Mouse (Mus musculus): ENCODE measurements at regions not wholly inside any gene's neighbourhood (a gene's known extent, or its start where the extent isn't known, plus 50 kb on each side); places are given as distances from the start of the nearest gene placed in this dataset.

DNA sequence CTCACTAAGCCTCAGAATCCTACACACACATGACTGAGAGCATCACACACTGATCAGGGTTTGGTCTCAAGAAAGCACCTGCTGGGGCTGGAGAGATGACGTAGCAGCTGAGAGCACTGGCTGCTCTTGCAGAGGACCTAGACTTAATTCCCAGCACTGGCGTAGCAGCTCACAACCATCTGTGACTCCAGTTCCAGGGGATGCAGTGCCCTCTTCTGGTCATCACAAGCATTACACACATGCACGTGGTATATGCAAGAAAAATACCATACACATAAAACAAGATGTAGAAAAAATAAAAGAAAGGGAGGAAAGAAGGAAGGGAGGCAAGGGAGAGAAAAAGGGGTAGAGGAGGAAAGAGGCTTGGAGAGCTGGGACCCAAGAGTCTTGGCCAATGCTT is 98.8 kb upstream of the Tbx3 start:
- no peak overlapping the region for H3K4me3 ChIP-seq
- WGBS = 92% methylated on average over 3 of the region's 3 CpGs
- no peaks in the 10 kb centered on the region for H3K27me3 ChIP-seq (replicated peaks; ENCODE audit: low read depth, poor library complexity, severe bottlenecking)
- peaks cover 6% of the 10 kb centered on the region; the same call in 1 of the 2 replicates for H3K36me3 ChIP-seq (replicated peaks)
- no peak overlapping the region for H3K27ac ChIP-seq (replicated peaks)
- peaks cover 9% of the 10 kb centered on the region; the same call in 1 of the 2 replicates for H3K4me1 ChIP-seq
- DNase-seq (ENCODE audit: low spot score) = no peak
- peaks cover 24% of the 10 kb centered on the region for H3K9me3 ChIP-seq

- WGBS = 61% methylated on average over 14 of the region's 14 CpGs
- H3K36me3 ChIP-seq (replicated peaks) = peaks cover 6% of the 10 kb centered on the region; the same call in 1 of the 2 replicates
- H3K27ac ChIP-seq (replicated peaks) = no peak overlapping the region; the same call in 1 of the 2 replicates
- no peak overlapping the region for H3K4me3 ChIP-seq
- H3K27me3 ChIP-seq (replicated peaks; ENCODE audit: low read depth, poor library complexity, severe bottlenecking) = no peaks in the 10 kb centered on the region
- no peak for DNase-seq (ENCODE audit: low spot score)
- peaks cover 24% of the 10 kb centered on the region for H3K9me3 ChIP-seq
- peaks cover 6% of the 10 kb centered on the region; the same call in 1 of the 2 replicates for H3K4me1 ChIP-seq
These were observed 95.3 kb upstream of the Tbx3 start for GRCm38 (mm10) chr5:119575124-119575523.

- WGBS = 90% methylated on average over 2 of the region's 2 CpGs
- H3K4me1 ChIP-seq = peaks cover 6% of the 10 kb centered on the region; the same call in 1 of the 2 replicates
- no peaks in the 10 kb centered on the region for H3K27me3 ChIP-seq (replicated peaks; ENCODE audit: low read depth, poor library complexity, severe bottlenecking)
- 0 out of 2 replicates have a peak, but pooled peaks cover 2% of the 10 kb centered on the region for H3K9me3 ChIP-seq
- no peak overlapping the region for H3K4me3 ChIP-seq
- no peak overlapping the region for H3K27ac ChIP-seq (replicated peaks)
- H3K36me3 ChIP-seq (replicated peaks) = 0 out of 2 replicates have a peak, but pooled peaks cover 1% of the 10 kb centered on the region
- no peak for DNase-seq (ENCODE audit: low spot score)
These were observed 91.2 kb upstream of the Tbx3 start for GRCm38 (mm10) chr5:119579288-119579687.

GRCm38 (mm10) chr5:119579806-119580205 is 90.7 kb upstream of the Tbx3 start:
- 90% methylated on average over 2 of the region's 2 CpGs for WGBS
- DNase-seq (ENCODE audit: low spot score) = no peak
- H3K27ac ChIP-seq (replicated peaks) = no peak overlapping the region
- no peaks in the 10 kb centered on the region for H3K27me3 ChIP-seq (replicated peaks; ENCODE audit: low read depth, poor library complexity, severe bottlenecking)
- no peak overlapping the region for H3K4me3 ChIP-seq
- no peaks in the 10 kb centered on the region for H3K36me3 ChIP-seq (replicated peaks)
- H3K4me1 ChIP-seq = peaks cover 6% of the 10 kb centered on the region; the same call in 1 of the 2 replicates
- no peaks in the 10 kb centered on the region for H3K9me3 ChIP-seq

- Histone ChIP-seq H3K27ac (replicated peaks) (no peak overlapping the region), H3K9me3 (no peaks in the 10 kb centered on the region), H3K27me3 (replicated peaks; ENCODE audit: low read depth, poor library complexity, severe bottlenecking) (no peaks in the 10 kb centered on the region), H3K36me3 (replicated peaks) (no peaks in the 10 kb centered on the region), H3K4me3 (no peak overlapping the region), H3K4me1 (peaks cover under 1% of the 10 kb centered on the region; the same call in 1 of the 2 replicates)
- DNase-seq (ENCODE audit: low spot score) = no peak
- 87% methylated on average over 6 of the region's 6 CpGs for WGBS
These were observed 90.1 kb upstream of the Tbx3 start for GRCm38 (mm10) chr5:119580395-119580794.

DNA sequence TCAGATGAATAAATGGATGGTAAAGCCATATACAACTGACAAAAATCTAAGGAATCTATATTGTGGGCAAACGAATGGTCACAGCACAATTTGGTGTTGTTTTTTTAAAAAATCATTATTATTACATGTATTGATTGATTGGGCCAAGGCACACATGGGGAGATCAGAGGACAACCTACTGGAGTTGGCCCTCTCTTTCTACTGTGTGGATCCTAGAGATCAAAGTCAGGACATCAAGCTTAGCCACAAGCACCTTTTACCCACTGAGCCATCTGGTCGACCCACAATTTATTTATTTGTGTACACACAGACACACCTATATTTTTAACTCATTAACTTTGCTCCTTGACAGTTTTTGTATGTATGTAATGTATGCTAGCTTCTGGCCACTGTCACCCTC is 89.7 kb upstream of the Tbx3 start:
- H3K27me3 ChIP-seq (replicated peaks; ENCODE audit: low read depth, poor library complexity, severe bottlenecking) = no peaks in the 10 kb centered on the region
- WGBS = 88% methylated on average over 2 of the region's 2 CpGs
- H3K36me3 ChIP-seq (replicated peaks) = no peaks in the 10 kb centered on the region
- DNase-seq (ENCODE audit: low spot score) = no peak
- H3K9me3 ChIP-seq = no peaks in the 10 kb centered on the region
- H3K4me1 ChIP-seq = no peaks in the 10 kb centered on the region
- H3K4me3 ChIP-seq = no peak overlapping the region
- H3K27ac ChIP-seq (replicated peaks) = no peak overlapping the region

DNA sequence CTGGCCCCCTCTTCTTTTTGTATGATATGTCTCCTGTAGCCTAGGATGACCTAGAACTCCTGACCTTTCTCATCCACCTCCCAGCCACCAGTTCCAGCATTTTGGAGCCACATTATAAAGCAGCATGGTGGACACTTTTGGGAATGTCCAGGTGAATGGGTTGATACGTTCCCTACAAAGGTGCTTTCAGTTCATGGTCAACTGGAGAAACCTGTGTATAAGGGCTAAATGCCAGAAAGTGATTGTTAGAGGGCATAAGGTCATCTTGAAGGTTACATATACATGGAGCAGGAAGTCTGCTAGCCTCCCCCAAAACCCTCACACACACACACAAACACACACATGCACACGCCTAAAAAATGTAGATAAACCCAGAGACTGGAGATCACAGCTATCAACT is 86.1 kb upstream of the Tbx3 start:
- Histone ChIP-seq H3K4me1 (peaks cover 12% of the 10 kb centered on the region), H3K27me3 (replicated peaks; ENCODE audit: low read depth, poor library complexity, severe bottlenecking) (peaks cover 14% of the 10 kb centered on the region; the same call in 1 of the 2 replicates), H3K36me3 (replicated peaks) (no peaks in the 10 kb centered on the region), H3K27ac (replicated peaks) (no peak overlapping the region), H3K4me3 (no peak overlapping the region), H3K9me3 (no peaks in the 10 kb centered on the region)
- 82% methylated on average over 2 of the region's 2 CpGs for WGBS
- no peak for DNase-seq (ENCODE audit: low spot score)

DNA sequence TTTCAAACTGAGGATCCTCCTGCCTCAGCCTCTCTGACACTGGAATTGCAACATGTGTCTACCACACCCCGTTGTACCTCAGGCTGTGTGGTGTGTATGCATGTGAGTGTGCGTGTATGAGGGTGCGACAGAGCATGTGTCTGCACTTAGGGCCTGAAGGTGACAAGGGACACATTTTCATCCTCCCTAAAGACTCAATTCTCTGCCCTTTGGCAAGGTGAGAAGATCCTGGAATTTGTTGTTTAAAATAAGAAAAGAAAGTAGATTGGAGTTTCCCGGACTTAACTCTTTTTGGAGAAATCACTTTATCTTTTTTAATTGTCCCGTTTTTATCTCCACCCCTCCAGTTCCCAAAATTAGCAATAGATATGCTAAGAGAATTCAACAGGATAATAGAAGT is 85.6 kb upstream of the Tbx3 start:
- H3K27me3 ChIP-seq (replicated peaks; ENCODE audit: low read depth, poor library complexity, severe bottlenecking) = peaks cover 20% of the 10 kb centered on the region; the same call in 1 of the 2 replicates
- H3K9me3 ChIP-seq = no peaks in the 10 kb centered on the region
- no peaks in the 10 kb centered on the region for H3K36me3 ChIP-seq (replicated peaks)
- peaks cover 12% of the 10 kb centered on the region for H3K4me1 ChIP-seq
- no peak overlapping the region for H3K4me3 ChIP-seq
- WGBS = 92% methylated on average over 5 of the region's 5 CpGs
- DNase-seq (ENCODE audit: low spot score) = no peak
- no peak overlapping the region for H3K27ac ChIP-seq (replicated peaks)

DNA sequence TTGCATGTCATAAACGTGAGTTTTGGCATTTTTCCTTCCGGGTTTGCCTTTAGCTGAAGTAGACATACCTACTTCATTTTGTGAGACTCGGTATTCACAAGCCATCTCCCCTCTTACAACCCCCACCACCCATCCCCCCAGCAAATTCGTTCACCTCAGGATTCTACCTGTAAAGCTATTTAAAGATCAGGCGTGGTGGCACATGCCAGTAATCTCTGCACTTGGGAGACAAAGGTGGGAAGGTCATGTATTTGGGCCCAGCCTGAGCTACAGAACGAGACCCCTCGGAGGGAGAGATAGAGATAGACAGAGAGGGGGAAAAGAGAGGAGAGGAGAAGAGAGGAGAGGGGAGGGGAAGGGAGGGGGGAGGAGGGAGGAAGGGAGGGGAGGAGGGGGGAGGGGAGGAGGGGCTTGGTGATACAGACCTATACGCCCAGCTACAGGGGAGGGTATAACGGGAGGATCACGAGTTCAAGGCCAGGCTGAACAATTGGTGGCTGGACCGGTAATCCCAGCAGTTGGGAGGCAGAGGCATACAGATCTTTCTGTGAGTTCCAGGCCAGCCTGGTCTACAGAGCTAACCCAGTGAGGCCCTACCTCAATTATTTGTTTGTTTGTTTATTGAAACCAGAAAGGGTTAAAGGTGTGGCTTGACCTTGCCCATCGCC is 83.9 kb upstream of the Tbx3 start:
- DNase-seq (ENCODE audit: low spot score) = no peak
- Histone ChIP-seq H3K27ac (replicated peaks) (no peak overlapping the region), H3K27me3 (replicated peaks; ENCODE audit: low read depth, poor library complexity, severe bottlenecking) (peaks cover 21% of the 10 kb centered on the region; the same call in 1 of the 2 replicates), H3K4me3 (no peak overlapping the region), H3K36me3 (replicated peaks) (no peaks in the 10 kb centered on the region), H3K4me1 (peaks cover 12% of the 10 kb centered on the region), H3K9me3 (no peaks in the 10 kb centered on the region)
- WGBS = 85% methylated on average over 12 of the region's 12 CpGs

GRCm38 (mm10) chr5:119587239-119587811 is 83.1 kb upstream of the Tbx3 start:
- no peak overlapping the region for H3K27ac ChIP-seq (replicated peaks)
- peaks cover 21% of the 10 kb centered on the region; the same call in 1 of the 2 replicates for H3K27me3 ChIP-seq (replicated peaks; ENCODE audit: low read depth, poor library complexity, severe bottlenecking)
- H3K36me3 ChIP-seq (replicated peaks) = no peaks in the 10 kb centered on the region
- DNase-seq (ENCODE audit: low spot score) = no peak
- no peaks in the 10 kb centered on the region for H3K9me3 ChIP-seq
- peaks cover 12% of the 10 kb centered on the region for H3K4me1 ChIP-seq
- 57% methylated on average over 12 of the region's 12 CpGs for WGBS
- H3K4me3 ChIP-seq = no peak overlapping the region

GRCm38 (mm10) chr5:119588340-119589272 is 81.9 kb upstream of the Tbx3 start:
- no peak for DNase-seq (ENCODE audit: low spot score)
- Histone ChIP-seq H3K27ac (replicated peaks) (peak overlapping the region; percentile 1; the same call in 1 of the 2 replicates), H3K36me3 (replicated peaks) (no peaks in the 10 kb centered on the region), H3K9me3 (no peaks in the 10 kb centered on the region), H3K4me1 (peaks cover 12% of the 10 kb centered on the region), H3K4me3 (no peak overlapping the region), H3K27me3 (replicated peaks; ENCODE audit: low read depth, poor library complexity, severe bottlenecking) (peaks cover 21% of the 10 kb centered on the region; the same call in 1 of the 2 replicates)
- WGBS = 19% methylated on average over 9 of the region's 9 CpGs

GRCm38 (mm10) chr5:119591271-119591670 is 79.2 kb upstream of the Tbx3 start:
- H3K36me3 ChIP-seq (replicated peaks) = no peaks in the 10 kb centered on the region
- no peak overlapping the region for H3K27ac ChIP-seq (replicated peaks)
- WGBS = 85% methylated on average over 5 of the region's 5 CpGs
- H3K27me3 ChIP-seq (replicated peaks; ENCODE audit: low read depth, poor library complexity, severe bottlenecking) = peaks cover 21% of the 10 kb centered on the region; the same call in 1 of the 2 replicates
- H3K4me1 ChIP-seq = peaks cover 12% of the 10 kb centered on the region
- no peak for DNase-seq (ENCODE audit: low spot score)
- H3K9me3 ChIP-seq = no peaks in the 10 kb centered on the region
- no peak overlapping the region for H3K4me3 ChIP-seq
